Mouse (Mus musculus): ENCODE data around the gene Odf2. TPM values are rescaled to one million over a fixed set of nuclear protein-coding genes. Genes with fewer than 3 reads are reported as not detected.
"Not testable (repeated sequence)": the region's sequence is repeated elsewhere in the genome, so short reads cannot be mapped to it uniquely, and the experiment has no call there.

Gene Odf2
- polyA plus RNA-seq, 1 experiment = 30.6 TPM

DNA sequence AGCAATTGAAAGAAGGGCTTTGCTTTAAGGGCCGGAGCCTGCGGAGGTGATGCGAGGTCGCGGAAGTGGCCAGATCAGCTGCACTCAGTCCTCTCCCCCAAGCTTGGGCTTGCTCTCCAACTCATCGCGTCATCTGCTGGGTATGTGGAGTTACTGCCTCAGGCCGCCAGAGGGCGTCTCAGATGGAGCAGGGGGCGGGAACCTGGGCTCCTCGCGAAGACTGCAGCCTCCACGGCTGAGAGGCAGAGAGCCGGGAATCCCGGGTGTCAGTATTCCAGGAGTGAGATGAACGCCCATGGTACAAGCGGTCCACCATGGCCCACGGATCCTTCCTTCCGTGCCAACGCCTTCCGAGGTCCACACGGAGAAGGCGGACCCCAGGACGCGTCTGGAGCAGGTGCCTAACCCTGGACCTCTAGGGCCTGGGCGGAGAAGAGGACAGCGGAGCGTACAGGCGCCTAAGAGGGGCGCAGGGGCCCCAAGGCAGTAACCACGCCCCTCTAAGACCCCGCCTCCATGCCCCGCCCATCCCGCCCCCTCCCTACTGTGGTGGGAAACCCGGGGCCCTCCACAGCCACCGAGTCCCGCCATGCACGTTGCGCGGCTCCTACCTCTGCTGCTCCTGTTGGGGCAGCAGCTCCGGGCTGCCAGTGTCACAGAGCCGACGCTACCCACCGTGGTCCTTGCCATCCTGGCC lies 19.9 kb upstream of the Odf2 start, which contains the start of gene Cercam:
Cercam (plus strand) TSS at position 216 of the 697 bp plus-strand sequence.
- DNase-seq (ENCODE audit: low read depth) = no peak

DNA sequence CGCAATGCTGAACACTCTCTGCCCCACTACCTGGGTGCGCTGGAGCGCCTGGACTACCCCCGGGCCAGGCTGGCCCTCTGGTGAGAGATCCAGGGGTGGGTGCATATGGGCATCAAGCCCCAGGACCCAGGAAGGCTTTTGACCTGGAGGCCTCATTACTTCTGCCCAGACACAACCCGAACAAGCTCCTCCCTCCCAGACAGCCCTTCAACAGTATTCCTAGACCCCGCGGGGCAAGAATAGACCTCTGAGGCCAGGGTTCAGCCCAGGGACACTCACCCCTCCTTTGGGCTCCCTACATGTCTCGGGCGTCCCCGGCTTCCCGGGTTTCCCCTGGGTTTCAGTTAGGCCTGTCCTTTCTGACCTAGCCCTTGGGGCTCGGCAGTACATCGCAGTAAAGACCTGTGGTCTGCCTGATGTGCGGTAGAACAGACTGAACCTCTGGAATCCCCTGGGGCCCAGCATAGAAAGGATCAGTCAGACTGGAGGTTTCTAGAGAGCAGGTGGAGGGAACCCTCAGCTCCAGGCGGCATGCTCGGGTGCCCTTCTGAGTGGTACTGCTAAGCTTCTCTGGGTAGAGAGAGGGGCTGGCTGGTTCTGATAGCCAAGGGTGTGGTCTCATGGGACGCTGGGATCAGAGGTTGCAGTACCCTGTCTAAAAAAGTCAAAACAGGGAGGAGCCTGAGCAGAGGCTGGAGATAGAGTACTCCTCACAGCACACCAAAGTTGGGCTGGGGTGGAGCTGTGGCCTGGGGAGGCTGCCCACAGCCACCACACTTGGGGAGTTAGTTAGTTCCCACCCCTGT lies 19.2 kb upstream of the Odf2 start:
- no peak for DNase-seq (ENCODE audit: low read depth)

GRCm38 (mm10) chr2:29872581-29873295 lies 16.3 kb upstream of the Odf2 start:
- no peak for DNase-seq (ENCODE audit: low read depth)

DNA sequence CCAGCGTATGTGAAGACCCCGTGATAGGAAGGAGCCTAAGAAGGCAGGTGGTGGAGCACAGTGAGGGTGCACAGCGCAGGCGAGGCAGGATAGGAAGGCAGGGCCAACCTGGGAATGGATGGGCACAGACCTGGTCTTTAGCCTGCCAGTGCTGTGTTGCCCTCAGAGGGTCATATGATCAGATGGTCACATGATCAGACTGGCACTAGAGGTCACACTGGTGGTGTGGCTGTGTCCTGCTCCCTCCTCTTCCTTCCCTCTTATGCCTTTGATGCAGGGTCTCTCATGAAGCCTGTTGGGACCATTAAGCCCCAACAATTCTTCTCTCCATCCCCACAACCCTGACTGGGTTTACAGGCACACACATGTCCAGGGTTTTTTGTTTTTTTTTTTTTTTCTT lies 15.2 kb upstream of the Odf2 start:
- DNase-seq (ENCODE audit: low read depth) = no peak

- DNase-seq (ENCODE audit: low read depth) = no peak
These were observed 11.0 kb upstream of the Odf2 start for GRCm38 (mm10) chr2:29878061-29878460.

- no peak for DNase-seq (ENCODE audit: low read depth)
These were observed 9.8 kb upstream of the Odf2 start for GRCm38 (mm10) chr2:29879191-29879590.

- no peak for DNase-seq (ENCODE audit: low read depth)
These were observed 8.8 kb upstream of the Odf2 start for GRCm38 (mm10) chr2:29879964-29880830.

DNA sequence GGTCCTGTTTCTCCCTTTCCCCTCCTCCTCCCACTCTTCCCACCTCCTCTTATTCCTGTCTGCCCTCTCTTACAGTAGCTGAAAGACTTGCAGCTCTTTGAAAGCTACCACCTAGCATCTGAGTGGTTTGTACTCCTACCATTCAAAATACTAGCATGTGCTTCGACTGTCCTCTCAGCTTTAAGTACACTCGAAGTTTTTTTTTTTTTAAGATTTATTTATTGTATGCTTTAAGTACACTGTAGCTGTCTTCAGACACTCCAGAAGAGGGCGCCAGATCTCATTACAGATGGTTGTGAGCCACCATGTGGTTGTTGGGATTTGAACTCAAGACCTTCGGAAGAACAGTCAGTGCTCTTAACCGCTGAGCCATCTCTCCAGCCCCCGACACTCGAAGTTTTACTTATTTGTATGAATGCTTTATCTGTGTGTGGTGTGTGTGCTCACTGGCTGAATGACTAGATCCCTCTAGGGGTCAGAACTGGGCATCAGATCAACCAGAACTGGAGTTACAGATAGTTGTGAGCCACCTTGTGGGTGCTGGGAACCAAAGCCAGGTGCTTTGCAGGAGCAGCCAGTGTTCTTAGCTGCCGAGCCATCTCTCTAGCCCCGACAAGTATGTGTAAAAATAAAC lies 2.2 kb upstream of the Odf2 start:
- not testable (repeated sequence) for DNase-seq (ENCODE audit: low read depth)

GRCm38 (mm10) chr2:29889991-29890833 lies 1.2 kb downstream of the Odf2 start:
- no peak for DNase-seq (ENCODE audit: low read depth)

DNA sequence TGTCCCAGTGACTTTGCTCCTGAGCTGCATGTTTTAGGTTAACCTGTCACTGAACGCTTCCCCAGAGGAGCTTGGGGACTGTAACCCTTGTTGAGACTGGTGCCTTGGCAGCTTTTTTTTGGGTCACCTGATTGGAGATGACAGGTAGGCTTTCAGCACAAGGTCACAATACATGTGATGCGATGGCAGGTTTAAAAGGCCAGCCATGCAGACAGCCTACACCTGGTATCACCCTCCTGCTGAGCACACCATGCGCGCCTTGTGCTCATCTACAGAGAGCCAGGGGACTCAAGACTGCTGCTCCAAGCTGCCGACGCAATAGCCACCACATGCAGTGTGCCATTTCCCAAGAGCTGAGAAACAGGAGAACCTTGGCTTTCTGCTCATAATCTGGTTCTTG lies 2.8 kb downstream of the Odf2 start:
- no peak for DNase-seq (ENCODE audit: low read depth)

GRCm38 (mm10) chr2:29896071-29896470 lies 7.0 kb downstream of the Odf2 start:
- DNase-seq (ENCODE audit: low read depth) = no peak

DNA sequence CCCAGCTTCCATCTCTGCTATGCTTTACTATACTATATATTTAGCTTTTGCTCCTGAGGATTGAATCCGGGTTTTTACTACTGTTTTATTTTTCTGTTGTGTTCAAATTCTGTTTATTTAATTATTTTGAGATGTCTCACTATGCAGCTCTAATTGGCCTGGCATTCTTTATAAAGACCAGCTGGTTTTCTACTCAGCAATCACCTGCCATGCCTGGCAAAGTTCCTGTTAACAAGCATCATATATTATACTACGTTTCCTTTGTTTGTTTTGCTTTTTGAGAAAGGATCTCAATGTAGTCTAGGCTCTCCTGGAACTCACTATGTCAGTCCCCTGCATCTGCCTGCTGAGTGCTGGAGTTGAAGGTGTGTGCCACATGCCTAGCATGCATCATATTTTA lies 8.3 kb downstream of the Odf2 start:
- no peak for DNase-seq (ENCODE audit: low read depth)

DNA sequence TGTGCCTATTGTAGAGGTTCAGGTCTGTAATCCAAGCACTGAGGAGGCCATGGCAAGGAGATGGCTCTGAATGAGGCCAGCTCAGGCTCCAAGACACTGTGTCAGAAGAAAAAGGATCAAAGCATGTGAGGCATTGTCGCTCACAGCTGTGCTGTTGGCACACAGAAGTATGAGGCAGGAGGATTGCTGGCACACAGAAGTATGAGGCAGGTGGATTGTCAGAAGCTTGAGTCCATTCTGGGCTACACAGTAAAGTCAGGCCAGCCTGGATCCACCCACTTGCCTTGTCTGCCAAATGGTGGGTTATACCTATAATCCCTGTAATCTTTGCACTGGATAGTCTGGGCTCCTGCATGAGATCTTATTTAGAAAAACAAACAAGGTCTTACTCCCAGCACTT lies 9.1 kb downstream of the Odf2 start:
- no peak for DNase-seq (ENCODE audit: low read depth)

- no peak for DNase-seq (ENCODE audit: low read depth)
These were observed 13.2 kb downstream of the Odf2 start for GRCm38 (mm10) chr2:29902194-29902593.

- DNase-seq (ENCODE audit: low read depth) = not testable (repeated sequence)
These were observed 19.1 kb downstream of the Odf2 start for GRCm38 (mm10) chr2:29908171-29908570.

- no peak for DNase-seq (ENCODE audit: low read depth)
These were observed 21.0 kb downstream of the Odf2 start for GRCm38 (mm10) chr2:29910042-29910441.

- no peak for DNase-seq (ENCODE audit: low read depth)
These were observed 28.6 kb downstream of the Odf2 start for GRCm38 (mm10) chr2:29917621-29918020.

GRCm38 (mm10) chr2:29922011-29922410 lies 33.0 kb downstream of the Odf2 start:
- DNase-seq (ENCODE audit: low read depth) = no peak

- no peak for DNase-seq (ENCODE audit: low read depth)
These were observed 37.5 kb downstream of the Odf2 start for GRCm38 (mm10) chr2:29926542-29926941.

- DNase-seq (ENCODE audit: low read depth) = no peak
These were observed 41.5 kb downstream of the Odf2 start for GRCm38 (mm10) chr2:29930506-29930905.

Data from gonadal fat pad, adult 2 months (tissue).